Mouse (Mus musculus) left cerebral cortex, postnatal 14 days (tissue): ENCODE measurements at regions not wholly inside any gene's neighbourhood (a gene's known extent, or its start where the extent isn't known, plus 50 kb on each side); places are given as distances from the start of the nearest gene placed in this dataset.

Source experiments
- DNase-seq, 2 experiments: peaks; one replicate each; pipeline ENCODE4 v3.0.0; 2021 to 2022; ENCODE audit warnings: low spot score in 2 of 2, mixed read lengths in 1 of 2
- intact Hi-C: fragments of 180-260 bp; cut with DNase I; formaldehyde crosslinking; loops from one replicate; pipeline ENCODE4 v1.15.1; 2025

DNA sequence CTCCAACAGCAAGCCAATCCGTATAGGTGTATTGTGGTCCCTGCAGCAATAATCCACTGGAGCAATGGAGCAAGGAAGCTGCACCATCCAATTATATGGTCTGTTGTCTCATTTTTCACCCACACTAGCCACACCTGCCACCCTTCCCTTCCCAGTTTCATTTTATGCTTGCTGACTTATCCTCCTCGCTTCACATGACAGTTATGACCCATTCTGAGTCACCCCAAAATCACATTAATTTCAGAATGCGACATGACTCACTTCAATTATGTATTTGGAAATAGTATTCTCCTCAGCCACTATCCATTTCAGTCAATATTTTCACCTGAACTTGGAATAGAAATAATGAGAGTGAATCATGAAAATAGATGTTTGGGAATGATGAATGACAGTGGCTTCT is 2507.8 kb upstream of the Gm6569 start:
- intact Hi-C loops: no loop called here
- DNase-seq: no peak

- DNase-seq: no peak
- intact Hi-C loops: no loop called here
Observed at GRCm38 (mm10) chr15:71358189-71358790, 2476.1 kb upstream of the Gm6569 start.

DNA sequence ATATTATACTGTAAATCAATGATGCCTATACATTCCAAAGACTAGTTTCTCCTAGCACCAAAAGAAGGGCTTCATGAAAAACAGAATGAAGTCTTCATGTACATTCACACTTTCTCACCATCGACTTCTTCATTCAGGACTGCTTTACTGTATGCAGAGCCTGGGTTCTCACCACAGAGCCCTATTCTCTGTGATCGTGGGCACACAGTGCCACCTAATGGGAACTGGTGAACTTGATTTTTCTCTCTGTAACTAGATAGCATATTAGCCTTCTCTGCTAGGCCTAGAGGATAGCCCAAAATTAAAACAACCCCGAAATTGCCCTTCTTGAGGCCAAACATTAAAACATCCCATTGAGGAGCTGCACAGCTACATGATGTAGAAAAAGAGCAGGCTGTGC is 2458.6 kb upstream of the Gm6569 start:
- intact Hi-C loops: loop anchor here (2.0 kb wide), 1 partner anchor 65 kb away; no protein-coding TSS in a partner anchor
- peak; percentile 59 to 78 for DNase-seq
